Mouse (Mus musculus): ENCODE results near the gene Tmod3. TPM values are rescaled to one million over a fixed set of nuclear protein-coding genes. Genes with fewer than 3 reads are reported as not detected.

Tmod3 gene
- total RNA-seq, 1 experiment from 2014 or later, result 173 TPM

GRCm38 (mm10) chr9:75448021-75448420 is 111.4 kb downstream of the Tmod3 start:
- ATAC-seq (replicated peaks; ENCODE audit: insufficient number of reproducible peaks, low FRiP score, low TSS enrichment, poor library complexity, severe bottlenecking), result no peak

Other genes with a start within 250 kb of the Tmod3 start
- not detected in 3 replicates for gene Bcl2l10, start 211.9 kb downstream of the Tmod3 start, total RNA-seq (2017)
- gene Mapk6, start 149.7 kb downstream of the Tmod3 start, total RNA-seq (2017), result 51.7 to 80.9 TPM (median 59.9 TPM) in 3 replicates
- gene Leo1, start 118.1 kb downstream of the Tmod3 start, total RNA-seq (2017), result 23.8 to 36.2 TPM (median 25.0 TPM) in 3 replicates
- gene Tmod2, start 51.7 kb upstream of the Tmod3 start, total RNA-seq (2017), result under 0.01 to 0.19 TPM in 2 of 3 replicates, not detected in the other
- 1.9 to 4.1 TPM (median 3.0 TPM) in 3 replicates for gene Lysmd2, start 66.1 kb upstream of the Tmod3 start, total RNA-seq (2017)
- not detected in 3 replicates for gene Scg3, start 124.4 kb upstream of the Tmod3 start, total RNA-seq (2017)
- gene Bmp5, start 215.7 kb upstream of the Tmod3 start, total RNA-seq (2017), result not detected in 3 replicates

Measured in monocyte, adult 5-6 weeks (primary cell).